Mouse (Mus musculus) heart, postnatal 0 days (tissue): ENCODE results near the gene L1cam.

Experiments used
- CTCF ChIP-seq: IDR thresholded peaks from 2 replicates; pipeline ENCODE4 v1.5.1; 2016; ENCODE audit warnings: antibody characterized with exemption, control low read depth, low read depth
- EP300 ChIP-seq: IDR thresholded peaks from 2 replicates; pipeline ENCODE4 v1.6.1; 2016; ENCODE audit warnings: antibody characterized with exemption, low read depth

- no peak for TF ChIP-seq EP300
- TF ChIP-seq CTCF: no peak
Measured at GRCm38 (mm10) chrX:73836691-73837090, 59.2 kb downstream of the L1cam start.
